Mouse (Mus musculus) E14TG2a.4 (cell line): ENCODE results near the gene Sept11.

ENCODE experiments used
- CTCF ChIP-seq: conservative IDR thresholded peaks from 2 replicates; pipeline ENCODE4 v1.5.1; 2014; ENCODE audit warnings: low read length
- NANOG ChIP-seq: IDR thresholded peaks from 2 replicates; pipeline ENCODE4 v1.6.1; 2014; ENCODE audit warnings: borderline replicate concordance, low read length, mixed read lengths
- POU5F1 ChIP-seq: IDR thresholded peaks from 2 replicates; pipeline ENCODE4 v1.6.1; 2014; ENCODE audit warnings: low read length, borderline replicate concordance

DNA sequence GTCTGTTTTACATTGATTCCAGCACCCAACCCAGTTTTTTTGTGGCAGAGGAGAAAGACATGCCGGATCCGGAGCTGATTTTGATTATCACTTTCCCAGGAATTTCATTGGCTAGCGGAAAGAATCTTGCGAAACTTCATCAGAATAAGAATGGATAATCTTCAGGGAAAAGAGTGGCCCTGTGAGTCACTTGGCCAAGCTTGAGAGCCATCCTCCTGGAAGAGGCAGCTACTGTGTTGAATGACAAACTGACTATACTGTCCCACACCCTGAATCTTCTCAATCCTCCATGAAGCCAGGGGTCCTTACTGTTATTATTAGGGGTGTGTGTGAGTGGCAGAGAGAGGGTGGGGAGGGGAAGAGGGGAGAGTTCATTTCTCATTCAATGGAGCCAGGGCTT is 7.7 kb downstream of the Sept11 start:
- TF ChIP-seq CTCF = no peak
- TF ChIP-seq NANOG = no peak
- TF ChIP-seq POU5F1 = no peak
